Mouse (Mus musculus) spleen, adult 2 months (tissue): ENCODE measurements around the gene Cul9.
"Not testable (repeated sequence)": the region's sequence is repeated elsewhere in the genome, so short reads cannot be mapped to it uniquely, and the experiment has no call there.

Source experiments
- CTCF ChIP-seq: fragments of 200-500 bp; IDR thresholded peaks from 2 replicates; pipeline ENCODE4 v1.5.1; 2011; ENCODE audit warnings: mild to moderate bottlenecking, inconsistent platforms; ENCODE audit not compliant: insufficient read depth, insufficient read length, insufficient replicate concordance; ENCODE audit errors: extremely low read depth
- POLR2A ChIP-seq: fragments of 200-500 bp; IDR thresholded peaks from 2 replicates; pipeline ENCODE4 v1.6.1; 2011; ENCODE audit warnings: low read depth, low read length, inconsistent platforms

DNA sequence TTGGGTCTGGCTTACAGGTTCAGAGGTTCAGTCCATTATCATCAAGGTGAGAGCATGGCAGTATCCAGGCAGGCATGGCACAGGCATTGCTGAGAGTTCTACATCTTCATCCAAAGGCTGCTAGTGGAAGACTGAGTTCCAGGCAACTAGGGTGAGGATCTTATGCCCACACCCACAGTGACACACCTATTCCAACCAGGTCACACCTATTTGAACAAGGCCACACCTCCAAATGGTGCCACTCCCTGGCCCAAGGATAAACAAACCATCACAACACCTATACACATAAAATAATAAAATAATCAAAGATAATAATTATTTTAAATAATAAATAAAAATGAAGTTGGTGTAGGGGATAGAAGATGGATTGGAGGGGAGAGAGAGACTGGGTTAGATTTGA, 50.1 kb downstream of the Cul9 start:
- TF ChIP-seq POLR2A, CTCF: not testable (repeated sequence)
